Mouse (Mus musculus) testis, adult 2 months (tissue): ENCODE results near the gene Qrich2.
A peak's percentile ranks its signal among the peaks of the same experiment; 100 is the strongest.

ENCODE experiments used
- CTCF ChIP-seq: fragments of 200-500 bp; IDR thresholded peaks from 2 replicates; pipeline ENCODE4 v1.5.1; 2012; ENCODE audit warnings: low read depth, mild to moderate bottlenecking, inconsistent platforms, low read length, moderate library complexity; ENCODE audit not compliant: control insufficient read depth, insufficient read depth, insufficient replicate concordance
- POLR2A ChIP-seq: fragments of 200-500 bp; IDR thresholded peaks from 2 replicates; pipeline ENCODE4 v1.6.1; 2012; ENCODE audit warnings: low read depth, mild to moderate bottlenecking, inconsistent platforms, low read length, moderate library complexity; ENCODE audit not compliant: control insufficient read depth

GRCm38 (mm10) chr11:116490232-116491107 lies 24.4 kb upstream of the Qrich2 start:
- TF ChIP-seq CTCF (no peak), POLR2A (peak; percentile 85)
